ENCODE assay signal across 24 mouse cellular contexts in the genomic region with DNA sequence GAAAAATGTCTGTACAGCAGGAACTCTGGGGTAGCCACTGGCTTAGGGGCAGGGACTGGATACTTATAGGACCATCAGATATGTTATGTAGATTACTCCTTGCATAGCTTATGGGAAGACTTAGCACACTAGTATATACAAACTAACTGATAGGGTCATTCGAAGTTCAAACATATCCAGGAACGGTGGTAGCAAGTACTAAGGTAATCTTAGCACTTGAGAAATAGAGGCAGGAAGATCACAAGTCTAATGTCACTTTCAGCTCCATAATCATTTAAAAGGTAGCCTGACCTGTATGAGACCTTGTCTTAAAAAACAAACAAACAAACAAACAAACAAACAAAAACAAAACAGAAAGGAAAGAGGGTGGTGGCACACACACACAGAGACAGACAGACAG.
"Had no signal": no experiment of that assay in that cellular context is flagged by ENCODE, and none has a peak within 500 bp of the region (broad histone marks: within the 10 kb centered on the region; RNA-seq: fewer than 3 reads in every experiment).

No protein-coding gene starts in this region.

- H3K4me1 ChIP-seq: hindbrain, embryonic 13.5 days; hindbrain, embryonic 15.5 days; intestine, embryonic 15.5 days; kidney, embryonic 15.5 days; limb, embryonic 13.5 days; limb, embryonic 15.5 days had no signal

- DNase-seq: gastrocnemius, adult 2 months; gastrocnemius, postnatal 10 days; gastrocnemius, postnatal 25 days; heart, postnatal 14 days; heart, postnatal 36 days; kidney, adult 18-20 months; kidney, adult 9 months; kidney, postnatal 14 days; kidney, postnatal 36 days; layer of hippocampus, adult 9-11 months; layer of hippocampus, postnatal 36 days; left cerebral cortex, postnatal 4 days had no signal

- H3K4me3 ChIP-seq: gastrocnemius, adult 2 months; heart, embryonic 13.5 days; heart, embryonic 15.5 days; hindbrain, embryonic 13.5 days; hindbrain, embryonic 15.5 days; intestine, embryonic 15.5 days; kidney, embryonic 15.5 days; limb, embryonic 13.5 days; limb, embryonic 15.5 days; liver, embryonic 12.5 days had no signal

- H3K27me3 ChIP-seq: heart, embryonic 13.5 days; heart, embryonic 15.5 days; hindbrain, embryonic 13.5 days; hindbrain, embryonic 15.5 days; intestine, embryonic 15.5 days; kidney, embryonic 15.5 days; limb, embryonic 13.5 days; limb, embryonic 15.5 days; liver, embryonic 12.5 days had no signal

- ATAC-seq: hindbrain, postnatal 0 days; intestine, embryonic 15.5 days; intestine, postnatal 0 days; liver, embryonic 12.5 days had no signal

- H3K27ac ChIP-seq: heart, embryonic 13.5 days; heart, embryonic 15.5 days; hindbrain, embryonic 13.5 days; hindbrain, embryonic 15.5 days; hindbrain, postnatal 0 days; intestine, embryonic 15.5 days; kidney, embryonic 15.5 days; kidney, postnatal 0 days; limb, embryonic 13.5 days; limb, embryonic 15.5 days; liver, embryonic 12.5 days had no signal

- H3K36me3 ChIP-seq: heart, embryonic 13.5 days; heart, embryonic 15.5 days; hindbrain, embryonic 13.5 days; hindbrain, embryonic 15.5 days; intestine, embryonic 15.5 days; kidney, embryonic 15.5 days; limb, embryonic 13.5 days; limb, embryonic 15.5 days; liver, embryonic 12.5 days had no signal
